Mouse (Mus musculus): Measurements from ENCODE around the gene Sprtn. TPM values are rescaled to one million over a fixed set of nuclear protein-coding genes. Genes with fewer than 3 reads are reported as not detected.

The Sprtn gene
- 10 to 100 TPM; 18.7 to 20.6 TPM for total RNA-seq (2023)

DNA sequence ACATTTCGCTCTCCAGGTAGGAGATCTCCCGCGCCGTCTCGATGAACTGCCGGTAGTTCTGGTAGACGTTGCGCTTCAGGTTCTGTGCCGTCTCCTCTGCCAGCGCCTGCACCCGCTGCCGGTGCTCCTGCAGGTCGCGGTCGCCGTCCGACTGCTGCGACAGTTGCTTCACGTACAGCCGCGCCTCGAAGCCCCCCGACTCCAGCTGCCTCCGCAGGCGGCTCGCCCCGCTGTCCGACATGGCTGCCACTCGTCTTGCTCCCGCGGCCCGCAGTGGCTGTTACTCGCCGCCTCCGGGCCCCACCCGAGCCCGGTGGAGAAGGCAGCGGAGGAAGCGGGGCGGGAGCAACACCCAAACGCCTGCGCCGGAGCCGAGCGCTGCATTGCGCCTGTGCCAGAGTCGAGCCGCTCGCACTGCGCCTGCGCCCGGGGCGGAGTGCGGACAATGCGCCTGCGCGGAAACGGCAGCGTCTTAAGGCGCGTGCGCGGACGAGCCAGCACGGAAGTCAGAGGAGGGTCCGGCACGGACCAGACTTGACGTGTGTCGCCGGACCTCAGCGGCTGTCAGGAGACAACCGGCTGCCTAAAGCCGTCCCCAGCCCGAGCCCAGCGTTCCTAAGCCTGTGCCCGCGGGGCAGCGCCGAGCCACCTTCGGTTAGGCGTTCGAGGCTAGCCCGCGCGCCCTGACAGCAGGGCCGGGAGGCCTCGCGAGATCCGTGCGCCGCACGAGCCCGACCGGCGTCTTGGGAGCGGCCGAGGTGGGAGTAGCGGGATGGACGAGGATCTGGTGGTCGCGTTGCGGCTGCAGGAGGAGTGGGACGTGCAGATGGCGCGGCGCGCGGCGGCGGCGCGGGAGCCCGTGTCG is at the start of gene Sprtn, which contains the start of gene Exoc8:
TSS of gene Sprtn (plus strand) at position 501 of the 865 bp plus-strand sequence.
TSS of gene Exoc8 (minus strand) at position 320 of the 865 bp plus-strand sequence.

DNA sequence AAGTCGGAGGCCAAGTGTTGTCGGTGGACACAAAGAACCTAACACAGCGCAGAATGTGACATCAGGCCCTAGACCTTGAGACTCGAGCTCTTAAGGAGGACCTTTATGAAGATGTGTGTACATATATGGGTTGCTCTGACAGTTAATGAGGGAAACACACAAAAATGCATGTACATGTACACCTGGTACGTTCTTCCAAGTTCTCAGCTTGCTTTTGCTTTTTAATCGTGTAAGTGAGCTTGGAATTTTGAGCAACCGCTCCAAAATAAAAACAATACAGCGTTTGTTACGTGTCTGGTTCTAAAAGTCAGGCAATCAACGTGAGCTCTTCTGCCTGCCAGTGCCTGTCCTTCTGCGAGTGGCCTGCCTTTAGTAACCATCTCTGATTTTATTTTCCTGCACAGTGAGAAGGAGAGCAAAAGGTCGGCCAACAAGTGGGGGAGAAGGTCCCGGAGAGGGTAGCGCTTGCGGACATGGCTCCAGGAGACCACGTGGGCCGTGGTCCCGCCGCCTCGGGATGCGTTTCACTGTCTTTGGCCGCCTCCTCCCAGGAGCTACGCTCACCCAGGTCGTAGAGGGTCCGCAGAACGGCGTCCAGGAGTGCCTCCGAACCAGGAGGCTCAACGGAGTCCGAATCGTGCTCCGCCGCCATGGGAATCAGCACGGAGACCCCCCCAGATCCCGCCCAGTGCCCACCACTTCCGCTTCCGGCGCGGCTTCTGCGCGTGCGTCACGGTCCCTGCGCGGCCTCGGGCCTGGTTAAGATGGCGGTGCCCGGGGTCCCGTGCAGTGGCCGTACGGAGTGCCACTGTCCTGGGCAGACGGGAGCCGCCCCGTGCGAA is 35.1 kb upstream of the Sprtn start, which contains the start of the genes Gnpat and 2810004N23Rik:
TSS of gene Gnpat (plus strand) at position 713 of the 842 bp plus-strand sequence.
TSS of gene 2810004N23Rik (minus strand) at position 800 of the 842 bp plus-strand sequence.

DNA sequence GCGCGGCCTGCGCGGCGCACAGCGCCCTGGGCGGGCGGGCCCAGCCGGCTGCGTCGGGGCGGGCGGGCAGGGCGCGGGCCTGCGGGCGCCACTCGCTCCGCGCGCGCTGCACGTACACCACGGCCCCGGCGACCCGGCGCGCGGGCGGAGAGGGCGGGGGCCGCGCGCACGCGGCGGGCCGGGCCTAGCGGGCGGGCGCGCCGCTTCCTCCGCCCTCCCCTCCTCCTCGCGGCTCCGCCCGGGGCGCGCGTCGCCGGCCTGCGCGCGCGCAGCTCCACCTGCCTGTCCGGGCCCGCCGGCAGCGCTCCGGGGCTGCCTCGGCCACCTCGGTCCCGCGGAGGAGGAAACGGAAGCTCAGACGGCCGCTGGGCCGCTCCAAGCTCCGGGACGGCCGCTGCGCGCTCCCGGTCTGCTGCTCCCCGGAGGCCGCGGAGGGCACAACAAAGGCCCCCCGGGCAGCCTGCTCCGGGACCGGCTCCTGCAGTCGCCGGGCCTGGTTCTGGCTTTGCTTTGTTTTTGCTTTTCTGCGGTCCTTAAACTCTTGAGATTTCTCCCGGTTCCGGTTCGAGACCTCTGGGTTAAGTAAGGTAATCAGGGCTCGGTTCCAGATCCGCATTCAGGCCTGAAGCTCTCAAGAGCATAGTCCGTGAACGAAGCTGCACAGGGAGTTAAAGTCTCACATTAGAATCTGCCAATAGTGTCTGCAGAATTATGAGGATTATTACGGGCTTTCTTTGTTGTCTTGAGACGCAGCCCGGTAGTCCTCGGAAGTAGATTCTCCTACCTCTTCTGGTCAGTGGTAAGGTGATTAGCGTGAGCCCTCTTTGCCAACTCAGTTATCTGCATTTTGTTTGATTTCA is 51.8 kb downstream of the Sprtn start, which contains the start of gene Egln1:
TSS of gene Egln1 (minus strand) at position 116 of the 860 bp plus-strand sequence.

Other genes starting within 250 kb of the Sprtn start
- 10 to 100 TPM; 12.1 to 12.9 TPM for gene 2310022B05Rik, start 234.5 kb upstream of the Sprtn start, total RNA-seq (2023)
- gene Ttc13, start 175.9 kb upstream of the Sprtn start, total RNA-seq (2023): 10 to 100 TPM; 30.7 to 38.9 TPM
- gene Arv1, start 175.7 kb upstream of the Sprtn start, total RNA-seq (2023): 1 to 10 TPM; 4.3 to 4.4 TPM
- 1 to 10 TPM in 1 of 2 experiments, under 1 TPM in 1; 0.37 to 1.6 TPM for gene Fam89a, start 146.1 kb upstream of the Sprtn start, total RNA-seq (2023)
- not detected for gene Trim67, start 104.8 kb upstream of the Sprtn start, total RNA-seq (2023)
- 10 to 100 TPM; 35.6 to 41.9 TPM for gene Gnpat, start 34.9 kb upstream of the Sprtn start, total RNA-seq (2023)
- 10 to 100 TPM; 14.6 to 18.8 TPM for gene 2810004N23Rik, start 34.8 kb upstream of the Sprtn start, total RNA-seq (2023)
- gene Exoc8, start 181 bp upstream of the Sprtn start, total RNA-seq (2023): 10 to 100 TPM; 16.4 to 16.5 TPM
- gene Egln1, start 51.4 kb downstream of the Sprtn start, total RNA-seq (2023): 10 to 100 TPM; 24.7 to 25.2 TPM
- 10 to 100 TPM; 32.8 to 39.0 TPM for gene Tsnax, start 115.1 kb downstream of the Sprtn start, total RNA-seq (2023)
- gene Disc1, start 156.3 kb downstream of the Sprtn start, total RNA-seq (2023): 10 to 100 TPM; 28.0 to 31.9 TPM

Measured in monocyte, adult 59 days (primary cell).